Mouse (Mus musculus): ENCODE results near the gene Cbx4. TPM values are rescaled to one million over a fixed set of nuclear protein-coding genes. Genes with fewer than 3 reads are reported as not detected.

Gene Cbx4
- polyA plus RNA-seq, 1 experiment: 0.46 TPM

DNA sequence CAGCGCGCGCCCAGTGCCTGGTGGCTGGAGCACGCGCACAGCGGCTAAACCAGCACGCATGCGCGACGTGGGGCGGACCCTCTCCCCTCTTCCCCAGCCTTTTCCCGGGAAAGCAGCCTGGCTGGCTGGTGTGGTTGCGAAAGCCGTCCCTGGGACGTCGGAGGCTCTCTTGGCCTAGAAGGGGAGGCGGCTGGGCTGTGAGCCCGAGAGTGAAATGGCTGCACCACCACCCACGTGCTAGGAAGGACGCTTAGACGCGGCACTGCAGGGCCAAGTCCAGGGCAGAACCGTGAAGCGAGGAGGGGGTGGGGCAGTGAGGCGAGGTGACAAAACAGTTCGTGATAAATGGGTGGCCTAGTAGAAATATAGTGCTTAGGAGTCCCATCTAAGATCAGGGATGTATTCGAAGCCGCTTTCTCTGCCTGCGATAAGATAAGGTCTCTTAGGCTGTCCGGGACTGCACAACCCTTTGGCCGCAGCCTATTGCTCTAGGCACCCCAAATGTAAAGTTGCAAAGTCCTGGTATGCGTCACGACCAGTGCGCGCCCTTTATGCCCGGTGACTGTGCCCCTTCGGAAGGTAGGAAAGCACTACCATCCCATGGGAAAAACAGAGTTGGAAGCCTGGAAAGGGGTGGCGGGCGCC, 39.3 kb downstream of the Cbx4 start:
- no peak overlapping the region for H3K9ac ChIP-seq (ENCODE audit: low read depth, poor library complexity, severe bottlenecking)
- H3K27me3 ChIP-seq (ENCODE audit: control insufficient read depth, insufficient read depth, low read length, poor library complexity, severe bottlenecking): peaks cover 40% of the 10 kb centered on the region
- 0 out of 2 replicates have a peak overlapping the region, but pooled peaks have one; percentile 0 for H3K4me3 ChIP-seq (ENCODE audit: low read depth, low read length)
- no peaks in the 10 kb centered on the region for H3K4me1 ChIP-seq (ENCODE audit: control insufficient read depth, insufficient read depth, low read length)
- H3K36me3 ChIP-seq (ENCODE audit: control insufficient read depth, insufficient read depth, low read length, poor library complexity, severe bottlenecking): no peaks in the 10 kb centered on the region
- H3K9me3 ChIP-seq (replicated peaks; ENCODE audit: control insufficient read depth, insufficient read depth, low read length, poor library complexity, severe bottlenecking): no peaks in the 10 kb centered on the region
- TF ChIP-seq POLR2A (IDR thresholded peaks at IDR 0.05; ENCODE audit: insufficient read depth, low read length): no peak
- no peak for TF ChIP-seq CTCF (IDR thresholded peaks at IDR 0.05; ENCODE audit: low read depth, low read length)
- H3K27ac ChIP-seq (ENCODE audit: insufficient read depth, low read length): no peak overlapping the region

- no peak overlapping the region for H3K27ac ChIP-seq (ENCODE audit: insufficient read depth, low read length)
- no peaks in the 10 kb centered on the region for H3K4me1 ChIP-seq (ENCODE audit: control insufficient read depth, insufficient read depth, low read length)
- peaks cover 38% of the 10 kb centered on the region for H3K27me3 ChIP-seq (ENCODE audit: control insufficient read depth, insufficient read depth, low read length, poor library complexity, severe bottlenecking)
- H3K9ac ChIP-seq (ENCODE audit: low read depth, poor library complexity, severe bottlenecking): no peak overlapping the region
- H3K36me3 ChIP-seq (ENCODE audit: control insufficient read depth, insufficient read depth, low read length, poor library complexity, severe bottlenecking): no peaks in the 10 kb centered on the region
- H3K9me3 ChIP-seq (replicated peaks; ENCODE audit: control insufficient read depth, insufficient read depth, low read length, poor library complexity, severe bottlenecking): no peaks in the 10 kb centered on the region
- no peak overlapping the region for H3K4me3 ChIP-seq (ENCODE audit: low read depth, low read length)
- TF ChIP-seq POLR2A (IDR thresholded peaks at IDR 0.05; ENCODE audit: insufficient read depth, low read length) (no peak), CTCF (IDR thresholded peaks at IDR 0.05; ENCODE audit: low read depth, low read length) (no peak), EP300 (IDR thresholded peaks at IDR 0.05; ENCODE audit: insufficient read depth, low read depth, low read length) (no peak)
Measured at GRCm38 (mm10) chr11:119044551-119045337, 41.3 kb downstream of the Cbx4 start.

GRCm38 (mm10) chr11:119043761-119044550, 42.1 kb downstream of the Cbx4 start:
- TF ChIP-seq CTCF (IDR thresholded peaks at IDR 0.05; ENCODE audit: low read depth, low read length) (peak; percentile 58), EP300 (IDR thresholded peaks at IDR 0.05; ENCODE audit: insufficient read depth, low read depth, low read length) (no peak)
- no peaks in the 10 kb centered on the region for H3K9me3 ChIP-seq (replicated peaks; ENCODE audit: control insufficient read depth, insufficient read depth, low read length, poor library complexity, severe bottlenecking)
- no peaks in the 10 kb centered on the region for H3K4me1 ChIP-seq (ENCODE audit: control insufficient read depth, insufficient read depth, low read length)
- no peak overlapping the region for H3K9ac ChIP-seq (ENCODE audit: low read depth, poor library complexity, severe bottlenecking)
- peaks cover 33% of the 10 kb centered on the region for H3K27me3 ChIP-seq (ENCODE audit: control insufficient read depth, insufficient read depth, low read length, poor library complexity, severe bottlenecking)
- no peak overlapping the region for H3K27ac ChIP-seq (ENCODE audit: insufficient read depth, low read length)
- no peaks in the 10 kb centered on the region for H3K36me3 ChIP-seq (ENCODE audit: control insufficient read depth, insufficient read depth, low read length, poor library complexity, severe bottlenecking)
- no peak overlapping the region for H3K4me3 ChIP-seq (ENCODE audit: low read depth, low read length)

GRCm38 (mm10) chr11:119043273-119043540, 42.8 kb downstream of the Cbx4 start:
- TF ChIP-seq CTCF (IDR thresholded peaks at IDR 0.05; ENCODE audit: low read depth, low read length): no peak
- TF ChIP-seq EP300 (IDR thresholded peaks at IDR 0.05; ENCODE audit: insufficient read depth, low read depth, low read length): no peak
- TF ChIP-seq POLR2A (IDR thresholded peaks at IDR 0.05; ENCODE audit: insufficient read depth, low read length): no peak
- peaks cover 36% of the 10 kb centered on the region for H3K27me3 ChIP-seq (ENCODE audit: control insufficient read depth, insufficient read depth, low read length, poor library complexity, severe bottlenecking)
- H3K27ac ChIP-seq (ENCODE audit: insufficient read depth, low read length): no peak overlapping the region
- no peak overlapping the region for H3K9ac ChIP-seq (ENCODE audit: low read depth, poor library complexity, severe bottlenecking)
- H3K4me1 ChIP-seq (ENCODE audit: control insufficient read depth, insufficient read depth, low read length): no peaks in the 10 kb centered on the region
- H3K9me3 ChIP-seq (replicated peaks; ENCODE audit: control insufficient read depth, insufficient read depth, low read length, poor library complexity, severe bottlenecking): no peaks in the 10 kb centered on the region
- H3K4me3 ChIP-seq (ENCODE audit: low read depth, low read length): no peak overlapping the region
- H3K36me3 ChIP-seq (ENCODE audit: control insufficient read depth, insufficient read depth, low read length, poor library complexity, severe bottlenecking): no peaks in the 10 kb centered on the region

DNA sequence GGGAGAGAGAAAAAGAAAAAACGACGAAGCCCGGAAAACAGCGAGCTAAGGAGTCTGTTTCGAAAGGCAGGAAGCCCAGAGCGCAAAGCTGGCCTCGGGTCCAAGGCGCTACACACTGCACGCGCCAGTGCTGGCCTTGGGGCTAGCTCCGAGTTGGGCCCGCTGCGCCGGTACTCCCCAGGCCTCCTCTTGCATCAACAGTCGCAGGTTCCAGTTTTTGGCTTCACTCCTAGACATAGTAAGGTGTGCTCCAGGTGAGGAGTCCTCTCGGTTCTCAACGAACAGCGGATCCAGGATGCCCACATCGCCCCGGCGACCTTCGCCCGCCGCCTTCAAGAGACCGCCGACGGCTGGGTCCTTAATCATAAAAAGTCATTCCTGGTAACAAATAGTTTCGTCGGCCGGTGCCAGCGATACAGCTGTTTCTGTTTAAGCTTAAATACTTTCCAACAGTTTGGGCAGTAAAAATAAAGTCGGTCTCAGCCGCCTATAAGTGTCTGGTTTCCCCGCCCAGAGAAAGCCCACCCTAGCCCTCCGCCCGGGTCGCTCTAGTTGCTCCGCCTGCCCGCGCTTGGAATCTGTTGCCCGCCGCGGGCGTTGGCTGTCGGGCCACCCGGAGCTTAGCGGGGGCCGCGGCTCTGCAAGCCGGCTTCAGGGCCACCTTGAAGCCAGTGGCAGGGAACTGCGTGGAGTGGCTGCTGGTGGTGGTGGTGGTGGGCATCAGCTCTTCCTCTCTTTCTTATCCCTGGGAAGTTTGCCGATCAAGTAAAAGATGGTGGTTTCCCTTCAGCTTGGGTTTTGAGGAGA, 43.4 kb downstream of the Cbx4 start:
- no peak overlapping the region for H3K9ac ChIP-seq (ENCODE audit: low read depth, poor library complexity, severe bottlenecking)
- no peak overlapping the region for H3K27ac ChIP-seq (ENCODE audit: insufficient read depth, low read length)
- peaks cover 37% of the 10 kb centered on the region for H3K27me3 ChIP-seq (ENCODE audit: control insufficient read depth, insufficient read depth, low read length, poor library complexity, severe bottlenecking)
- TF ChIP-seq CTCF (IDR thresholded peaks at IDR 0.05; ENCODE audit: low read depth, low read length) (no peak), POLR2A (IDR thresholded peaks at IDR 0.05; ENCODE audit: insufficient read depth, low read length) (no peak), EP300 (IDR thresholded peaks at IDR 0.05; ENCODE audit: insufficient read depth, low read depth, low read length) (no peak)
- no peak overlapping the region for H3K4me3 ChIP-seq (ENCODE audit: low read depth, low read length)
- H3K4me1 ChIP-seq (ENCODE audit: control insufficient read depth, insufficient read depth, low read length): no peaks in the 10 kb centered on the region
- no peaks in the 10 kb centered on the region for H3K36me3 ChIP-seq (ENCODE audit: control insufficient read depth, insufficient read depth, low read length, poor library complexity, severe bottlenecking)
- no peaks in the 10 kb centered on the region for H3K9me3 ChIP-seq (replicated peaks; ENCODE audit: control insufficient read depth, insufficient read depth, low read length, poor library complexity, severe bottlenecking)

Measured in ES-Bruce4 (cell line).